Mouse (Mus musculus) liver, postnatal 0 days (tissue): ENCODE results near the gene Rgs6. TPM values are rescaled to one million over a fixed set of nuclear protein-coding genes. Genes with fewer than 3 reads are reported as not detected.

Experiments
- ATAC-seq: fragments of 200-750 bp; cut with Nextera tagmentation; 2 replicates; pipeline ENCODE4 v1.8.0; 2017; ENCODE audit warnings: mild to moderate bottlenecking, moderate library complexity
- DNase-seq: peaks from one replicate; pipeline ENCODE4 v3.0.0-alpha.2; 2016
- H3K27ac ChIP-seq: fragments of 300-500 bp; sonication (generic); 2 replicates; pipeline ENCODE4 v1.5.1; 2014; ENCODE audit warnings: antibody characterized with exemption, moderate library complexity, mild to moderate bottlenecking, low read depth
- H3K27me3 ChIP-seq: fragments of 300-500 bp; sonication (generic); 2 replicates; pipeline ENCODE4 v1.6.1; 2014; ENCODE audit warnings: low read length, control low read depth, mixed read lengths; ENCODE audit not compliant: insufficient read depth
- H3K36me3 ChIP-seq: fragments of 300-500 bp; sonication (generic); replicated peaks from 2 replicates; pipeline ENCODE4 v1.6.1; 2014; ENCODE audit warnings: mild to moderate bottlenecking, control low read depth, low read length, moderate library complexity, mixed read lengths; ENCODE audit not compliant: insufficient read depth
- H3K4me1 ChIP-seq: fragments of 300-500 bp; sonication (generic); 2 replicates; pipeline ENCODE4 v1.6.1; 2014; ENCODE audit warnings: antibody characterized with exemption, mild to moderate bottlenecking, control low read depth; ENCODE audit not compliant: insufficient read depth
- H3K4me2 ChIP-seq: fragments of 300-500 bp; sonication (generic); 2 replicates; pipeline ENCODE4 v1.6.1; 2014; ENCODE audit warnings: low read depth, mild to moderate bottlenecking, low read length, moderate library complexity, mixed read lengths
- H3K4me3 ChIP-seq: fragments of 300-500 bp; sonication (generic); 2 replicates; pipeline ENCODE4 v1.5.1; 2014; ENCODE audit warnings: low read depth, low read length
- H3K9ac ChIP-seq: fragments of 300-500 bp; sonication (generic); replicated peaks from 2 replicates; pipeline ENCODE4 v1.6.1; 2014; ENCODE audit warnings: mild to moderate bottlenecking, moderate library complexity
- H3K9me3 ChIP-seq: fragments of 300-500 bp; sonication (generic); 2 replicates; pipeline ENCODE4 v1.6.1; 2016; ENCODE audit warnings: mild to moderate bottlenecking, control low read depth, low read length, mixed read lengths
- CTCF ChIP-seq: sonication (generic); IDR thresholded peaks from 2 replicates; pipeline ENCODE4 v1.5.1; 2016; ENCODE audit warnings: antibody characterized with exemption, low read depth
- EP300 ChIP-seq: IDR thresholded peaks from 2 replicates; pipeline ENCODE4 v1.6.1; 2016; ENCODE audit warnings: antibody characterized with exemption, low read depth, mild to moderate bottlenecking
- WGBS: fragments of 180-500 bp; shearing (Covaris S2); extraction: QIAGEN DNeasy Blood & Tissue Kit; methylation state at CpG from one replicate; pipeline ENCODE4 v1.1.7; 2014; ENCODE audit not compliant: insufficient replicate concordance; 5-methylcytosine and 5-hydroxymethylcytosine counted together
- polyA plus RNA-seq: library from polyadenylated mRNA; unstranded; fragments of >200 nt; fragmentation: Nextera tagmentation; extraction: Ambion mirVana; gene quantifications from 2 replicates; pipeline ENCODE4 v1.2.1, GENCODE M21; 2015

The Rgs6 gene
- polyA plus RNA-seq, 1 experiment from 2014 or later, result 0.09 TPM

- H3K4me3 ChIP-seq, result no peak overlapping the region
- H3K27ac ChIP-seq, result no peak overlapping the region
- TF ChIP-seq CTCF (no peak), EP300 (no peak)
- no peak overlapping the region for H3K4me2 ChIP-seq
- no peaks in the 10 kb centered on the region for H3K27me3 ChIP-seq
- DNase-seq (no peak), ATAC-seq (no peak)
- WGBS, result 43% methylated on average over 3 of the region's 3 CpGs
- H3K9ac ChIP-seq, result no peak overlapping the region
- peaks cover 8% of the 10 kb centered on the region; the same call in 1 of the 2 replicates for H3K4me1 ChIP-seq
- no peaks in the 10 kb centered on the region for H3K9me3 ChIP-seq
- H3K36me3 ChIP-seq, result no peaks in the 10 kb centered on the region
These were observed 446.9 kb downstream of the Rgs6 start for GRCm38 (mm10) chr12:83034859-83035569.

DNA sequence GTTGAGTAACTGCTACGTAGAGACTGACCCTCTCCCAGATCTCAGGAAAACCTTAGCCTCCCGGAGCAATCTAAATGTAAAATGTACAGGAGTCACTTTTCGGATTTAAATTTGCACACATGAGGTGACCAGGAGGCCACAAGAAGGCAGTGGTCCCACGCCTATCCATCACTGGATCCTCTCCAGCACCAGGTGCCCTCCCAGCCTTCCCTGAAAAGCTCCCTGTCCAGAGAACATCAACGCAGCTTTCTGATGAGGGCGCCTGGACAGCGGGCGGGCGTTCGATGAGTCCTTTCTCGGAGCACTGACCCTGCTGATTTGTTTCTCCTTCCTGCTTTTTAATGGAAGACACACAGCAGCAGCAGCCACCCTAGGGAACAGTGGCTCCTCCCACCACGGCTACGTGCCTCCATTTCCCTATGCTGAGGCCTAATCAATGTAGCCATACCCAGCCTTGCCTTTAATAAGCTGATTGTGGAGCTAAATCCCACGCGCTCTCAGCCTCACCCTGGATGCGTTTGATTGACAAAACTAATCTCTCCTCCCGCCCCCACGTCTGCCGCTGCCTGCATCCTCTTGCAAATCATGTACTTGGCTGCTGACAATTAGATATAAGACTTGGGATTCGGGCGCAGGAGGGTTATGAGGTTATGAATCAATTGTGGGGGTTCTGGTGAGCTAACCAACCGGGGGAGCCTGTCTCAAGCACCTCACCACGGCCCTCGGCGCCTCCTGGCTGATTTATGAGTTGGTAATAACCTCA, 449.9 kb downstream of the Rgs6 start:
- no peak overlapping the region for H3K9ac ChIP-seq

DNA sequence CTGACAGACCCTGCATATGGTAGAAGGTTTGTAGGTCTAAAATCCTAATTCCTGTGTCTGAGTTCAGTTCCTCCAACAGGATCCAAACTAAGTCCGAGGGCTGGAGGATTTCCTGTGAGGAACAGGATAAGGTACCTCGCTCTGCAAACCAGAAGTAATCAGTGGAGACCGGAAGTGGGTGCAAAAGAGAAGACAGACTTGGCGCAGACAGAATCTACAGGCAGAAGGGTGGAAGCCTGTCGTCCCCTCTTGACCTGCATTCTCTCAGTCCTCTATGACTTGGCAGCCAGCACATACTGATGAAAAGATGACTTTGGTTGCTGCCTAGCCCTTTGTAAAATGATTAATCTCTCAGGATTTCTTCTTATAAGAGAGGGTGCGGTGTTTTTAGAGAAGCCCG, 450.7 kb downstream of the Rgs6 start:
- ATAC-seq, result no peak
- 36% methylated on average over 7 of the region's 7 CpGs for WGBS
- no peak overlapping the region for H3K27ac ChIP-seq

More for the DNA sequence above, 449.9 kb downstream of the Rgs6 start:
- Histone ChIP-seq H3K4me3 (no peak overlapping the region), H3K27me3 (no peaks in the 10 kb centered on the region), H3K36me3 (no peaks in the 10 kb centered on the region), H3K27ac (no peak overlapping the region), H3K4me1 (peaks cover 8% of the 10 kb centered on the region; the same call in 1 of the 2 replicates), H3K9me3 (no peaks in the 10 kb centered on the region), H3K4me2 (no peak overlapping the region)
- 67% methylated on average over 25 of the region's 25 CpGs for WGBS
- DNase-seq (no peak), ATAC-seq (no peak)
- TF ChIP-seq EP300, result no peak
- no peak for TF ChIP-seq CTCF

GRCm38 (mm10) chr12:83039859-83040258, 451.8 kb downstream of the Rgs6 start:
- WGBS, result 39% methylated on average over 3 of the region's 3 CpGs
- no peak overlapping the region for H3K4me2 ChIP-seq
- TF ChIP-seq EP300 (no peak), CTCF (no peak)
- peaks cover 8% of the 10 kb centered on the region; the same call in 1 of the 2 replicates for H3K4me1 ChIP-seq
- H3K27ac ChIP-seq, result no peak overlapping the region
- ATAC-seq (no peak), DNase-seq (no peak)
- no peak overlapping the region for H3K4me3 ChIP-seq
- H3K9me3 ChIP-seq, result no peaks in the 10 kb centered on the region
- H3K36me3 ChIP-seq, result no peaks in the 10 kb centered on the region
- H3K27me3 ChIP-seq, result no peaks in the 10 kb centered on the region
- no peak overlapping the region for H3K9ac ChIP-seq

More for the DNA sequence above, 450.7 kb downstream of the Rgs6 start:
- Histone ChIP-seq H3K4me1 (peaks cover 8% of the 10 kb centered on the region; the same call in 1 of the 2 replicates), H3K9ac (no peak overlapping the region), H3K36me3 (no peaks in the 10 kb centered on the region), H3K4me2 (no peak overlapping the region), H3K4me3 (no peak overlapping the region), H3K9me3 (no peaks in the 10 kb centered on the region), H3K27me3 (no peaks in the 10 kb centered on the region)
- TF ChIP-seq EP300 (no peak), CTCF (no peak)
- no peak for DNase-seq

DNA sequence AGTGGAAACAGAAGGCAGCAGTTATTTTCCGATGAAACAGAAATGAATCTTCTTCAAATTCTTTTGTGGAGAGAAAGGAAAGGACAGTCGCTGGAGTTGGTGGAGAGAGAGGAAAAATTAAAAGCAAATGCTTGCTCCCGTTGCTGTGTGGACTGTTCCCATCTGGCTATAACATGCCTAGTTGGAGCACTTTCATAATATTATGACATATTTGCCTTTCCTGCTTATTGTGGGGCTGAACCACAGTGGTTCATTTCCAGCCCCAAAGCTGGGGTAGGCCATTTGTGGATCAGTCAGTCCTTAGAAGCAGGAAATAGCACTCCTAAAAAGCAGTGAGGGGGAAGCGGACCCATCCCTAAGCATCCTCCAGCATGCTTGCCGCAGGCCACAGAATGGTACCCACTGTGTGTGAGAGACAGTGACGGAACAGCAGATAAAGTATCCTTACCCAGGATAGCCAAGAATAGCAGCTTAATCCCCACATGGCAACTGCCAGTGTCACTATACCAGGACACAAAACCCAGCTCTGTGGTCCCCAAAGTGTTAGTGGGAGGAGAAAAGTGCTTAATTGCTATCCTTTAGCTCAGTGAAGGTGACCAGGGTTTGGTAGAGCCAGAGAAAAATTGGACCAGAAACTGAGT, 456.0 kb downstream of the Rgs6 start:
- WGBS, result 79% methylated on average over 6 of the region's 6 CpGs
- Histone ChIP-seq H3K9me3 (no peaks in the 10 kb centered on the region), H3K27ac (no peak overlapping the region), H3K36me3 (no peaks in the 10 kb centered on the region), H3K4me1 (no peaks in the 10 kb centered on the region), H3K9ac (no peak overlapping the region), H3K4me2 (no peak overlapping the region), H3K4me3 (no peak overlapping the region), H3K27me3 (no peaks in the 10 kb centered on the region)
- DNase-seq (no peak), ATAC-seq (no peak)
- no peak for TF ChIP-seq CTCF
- no peak for TF ChIP-seq EP300

GRCm38 (mm10) chr12:83044621-83044990, 456.5 kb downstream of the Rgs6 start:
- Histone ChIP-seq H3K36me3 (no peaks in the 10 kb centered on the region), H3K27ac (no peak overlapping the region), H3K4me2 (no peak overlapping the region), H3K4me3 (no peak overlapping the region), H3K9ac (no peak overlapping the region), H3K4me1 (no peaks in the 10 kb centered on the region), H3K9me3 (no peaks in the 10 kb centered on the region), H3K27me3 (no peaks in the 10 kb centered on the region)
- TF ChIP-seq CTCF, result no peak
- no peak for TF ChIP-seq EP300
- ATAC-seq (no peak), DNase-seq (no peak)
- 63% methylated on average over 4 of the region's 4 CpGs for WGBS
